Mouse (Mus musculus) MEL-GATA-1-ER (cell line): ENCODE measurements at regions not wholly inside any gene's neighbourhood (a gene's known extent, or its start where the extent isn't known, plus 50 kb on each side); places are given as distances from the start of the nearest gene placed in this dataset.
A peak's percentile ranks its signal among the peaks of the same experiment; 100 is the strongest.

Experiments
- DNase-seq: peaks from one replicate; pipeline ENCODE4 v3.0.0-alpha.2; 2012; ENCODE audit warnings: low read depth; ENCODE audit errors: extremely low read depth

DNA sequence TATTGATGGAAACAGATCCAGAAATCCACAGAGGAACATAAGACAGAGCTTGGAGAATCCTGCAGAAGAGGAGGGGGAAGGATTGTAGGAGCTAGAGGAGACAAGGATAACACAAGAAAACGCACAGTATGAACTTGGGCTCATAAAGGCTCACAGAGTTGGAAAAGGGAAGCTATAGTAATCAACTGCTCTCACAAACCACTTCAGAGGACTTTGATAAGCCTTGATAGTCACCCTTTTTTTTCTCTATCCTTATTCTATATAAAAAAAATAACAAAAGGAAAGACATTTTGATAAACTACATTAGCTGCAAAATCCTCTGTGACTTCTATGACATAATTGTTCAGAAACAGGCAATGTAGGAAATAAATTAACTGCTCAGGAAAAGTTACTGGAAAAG lies 355.4 kb upstream of the Ndst4 start:
- no peak for DNase-seq

DNA sequence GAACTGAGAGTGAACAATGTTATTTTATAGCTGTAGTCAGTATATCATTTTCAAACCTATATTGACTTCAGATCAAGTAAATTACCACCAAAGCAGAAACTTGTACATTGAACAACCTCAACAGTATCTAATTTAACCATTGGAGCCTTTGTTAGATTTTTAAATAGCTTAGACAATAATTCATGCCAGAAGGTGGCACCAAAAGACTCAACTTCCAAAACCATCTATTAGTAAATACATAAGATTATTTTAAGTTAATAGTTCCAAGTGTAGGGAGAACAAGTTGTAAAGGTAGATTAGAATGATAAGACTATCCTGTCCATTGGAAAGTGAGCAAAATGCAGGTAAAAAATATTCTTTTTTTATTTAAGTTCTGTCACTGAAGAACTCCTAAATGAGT lies 354.2 kb upstream of the Ndst4 start:
- DNase-seq: no peak

DNA sequence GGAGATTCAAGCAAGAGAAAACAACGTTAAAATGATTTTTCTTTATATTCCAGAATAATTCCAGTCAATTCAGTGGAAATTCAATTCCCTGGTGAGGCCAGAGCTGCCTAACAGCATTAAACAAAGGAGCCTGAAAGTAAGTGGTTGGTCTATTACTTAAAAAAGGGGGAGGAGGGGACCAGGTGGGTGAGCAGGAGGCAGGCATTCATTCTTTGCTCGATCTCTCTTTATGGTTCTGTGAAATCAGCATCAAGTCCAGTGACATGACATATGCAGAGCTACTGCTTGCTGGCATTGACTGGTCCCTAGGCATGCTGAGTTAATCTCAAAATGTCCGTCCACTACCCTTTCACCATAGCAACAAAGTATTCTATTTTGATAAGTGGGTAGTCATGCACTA lies 351.0 kb upstream of the Ndst4 start:
- DNase-seq: no peak

DNA sequence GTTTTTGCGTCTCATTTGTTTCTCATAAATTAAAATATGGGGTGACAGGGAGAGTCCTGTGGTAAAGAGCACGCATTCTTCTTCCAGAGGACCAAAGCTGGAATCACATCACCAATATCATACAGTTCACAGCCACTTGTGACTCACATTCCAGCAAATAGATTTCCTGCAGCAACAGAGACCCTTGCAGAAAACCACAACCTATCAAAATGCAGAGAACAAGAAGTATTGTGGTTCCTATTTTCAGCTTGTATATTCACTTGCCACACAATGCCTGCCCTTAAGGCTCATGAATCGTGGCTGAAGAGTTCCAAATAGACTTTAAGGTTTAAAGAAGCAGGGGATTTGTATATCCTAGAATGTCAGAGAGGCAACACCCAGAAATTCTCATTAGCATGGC lies 331.2 kb upstream of the Ndst4 start:
- no peak for DNase-seq

DNA sequence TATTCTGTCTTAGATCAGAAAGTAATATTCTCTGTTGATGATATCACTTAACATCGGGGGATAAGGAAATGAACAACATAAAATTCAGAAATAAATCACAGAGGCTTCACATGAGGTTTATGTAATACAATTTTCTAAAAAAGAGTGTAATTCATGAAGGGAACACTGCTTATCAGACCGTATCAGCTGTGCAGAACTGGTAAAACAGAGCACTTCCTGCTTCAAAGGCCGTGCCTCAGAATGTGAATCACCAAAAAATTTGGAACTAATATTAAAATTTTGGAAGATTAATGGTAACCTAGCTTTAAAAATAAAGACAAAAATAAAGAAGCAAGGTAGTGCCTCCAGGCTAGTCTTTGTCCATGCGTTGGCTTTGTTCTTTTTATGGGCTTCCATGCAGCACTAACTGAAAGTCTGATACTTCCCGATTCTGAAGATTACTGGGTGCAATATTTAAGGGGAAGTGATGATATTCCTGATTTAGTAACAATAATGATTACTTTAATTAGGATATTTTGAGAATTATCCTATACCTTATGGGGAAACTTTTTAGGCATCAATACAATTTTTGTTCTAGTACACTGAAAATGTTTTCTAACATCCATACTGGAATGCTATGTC lies 310.8 kb upstream of the Ndst4 start:
- peak; percentile 33 for DNase-seq
